Mouse (Mus musculus) MEL (cell line): Measurements from ENCODE around the gene Spen. TPM values are rescaled to one million over a fixed set of nuclear protein-coding genes. Genes with fewer than 3 reads are reported as not detected.

Source experiments
- DNase-seq: peaks from one replicate; pipeline ENCODE4 v3.0.0; 2011; ENCODE audit warnings: low read depth, low spot score
- H3K27ac ChIP-seq: 2 replicates; pipeline ENCODE4 v1.5.1; 2012; ENCODE audit warnings: low read depth, mild to moderate bottlenecking, control low read depth, low read length, moderate library complexity; ENCODE audit not compliant: control insufficient read depth
- H3K27me3 ChIP-seq, 2 experiments: fragments of 150-350 bp in 1 of 2; sonication (generic) in 1 of 2; 2 replicates each; pipeline ENCODE4 v1.6.1; 2012; ENCODE audit warnings: low read length in 2 of 2, mild to moderate bottlenecking in 2 of 2, improper control_type of control experiment in 1 of 2, moderate library complexity in 1 of 2; ENCODE audit not compliant: insufficient read depth in 2 of 2, control insufficient read depth in 1 of 2
- H3K36me3 ChIP-seq, 2 experiments: 2 replicates each; pipeline ENCODE4 v1.6.1; 2012 to 2014; ENCODE audit warnings: low read length in 2 of 2, improper control_type of control experiment in 1 of 2, inconsistent platforms in 1 of 2, mild to moderate bottlenecking in 1 of 2; ENCODE audit not compliant: insufficient read depth in 2 of 2, control insufficient read depth in 1 of 2
- H3K4me1 ChIP-seq, 2 experiments: fragments of 150-350 bp in 1 of 2; sonication (generic) in 1 of 2; 2 replicates each; pipeline ENCODE4 v1.6.1; 2012; ENCODE audit warnings: low read length in 2 of 2, improper control_type of control experiment in 1 of 2, mild to moderate bottlenecking in 1 of 2; ENCODE audit not compliant: insufficient read depth in 2 of 2, control insufficient read depth in 1 of 2
- H3K4me3 ChIP-seq, 2 experiments: fragments of 150-350 bp in 1 of 2; sonication (generic) in 1 of 2; 2 replicates each; pipeline ENCODE4 v1.5.1; 2012; ENCODE audit warnings: low read depth in 2 of 2, low read length in 2 of 2, mild to moderate bottlenecking in 2 of 2, moderate library complexity in 2 of 2, control low read depth in 1 of 2, improper control_type of control experiment in 1 of 2; ENCODE audit not compliant: control insufficient read depth in 1 of 2, insufficient read depth in 1 of 2
- H3K79me2 ChIP-seq: 2 replicates; pipeline ENCODE4 v1.6.1; 2012; ENCODE audit warnings: mild to moderate bottlenecking, low read length, moderate library complexity; ENCODE audit not compliant: control insufficient read depth, poor library complexity, insufficient read depth
- H3K9ac ChIP-seq: 2 replicates; pipeline ENCODE4 v1.6.1; 2012; ENCODE audit warnings: low read depth, mild to moderate bottlenecking, control low read depth, low read length, moderate library complexity; ENCODE audit not compliant: control insufficient read depth, poor library complexity, severe bottlenecking
- H3K9me3 ChIP-seq: fragments of 150-350 bp; sonication (generic); replicated peaks from 2 replicates; pipeline ENCODE4 v1.6.1; 2012; ENCODE audit warnings: mild to moderate bottlenecking, low read length, improper control_type of control experiment, moderate library complexity; ENCODE audit not compliant: insufficient read depth
- E2F4 ChIP-seq: IDR thresholded peaks from 2 replicates; pipeline ENCODE4 v1.6.1; 2011; ENCODE audit warnings: low read depth, low read length, improper control_type of control experiment, borderline replicate concordance
- EP300 ChIP-seq, 2 experiments: IDR thresholded peaks; 2 replicates each; pipeline ENCODE4 v1.6.1; 2011; ENCODE audit warnings: improper control_type of control experiment in 2 of 2, low read length in 2 of 2, low read depth in 1 of 2, mild to moderate bottlenecking in 1 of 2
- ETS1 ChIP-seq: IDR thresholded peaks from 2 replicates; pipeline ENCODE4 v1.6.1; 2012; ENCODE audit warnings: low read depth, mild to moderate bottlenecking, inconsistent platforms, low read length, improper control_type of control experiment, moderate library complexity
- GABPA ChIP-seq: IDR thresholded peaks from 2 replicates; pipeline ENCODE4 v1.6.1; 2012; ENCODE audit warnings: low read depth, mild to moderate bottlenecking, inconsistent platforms, low read length, improper control_type of control experiment, moderate library complexity
- GATA1 ChIP-seq: IDR thresholded peaks from 2 replicates; pipeline ENCODE4 v1.6.1; 2011; ENCODE audit warnings: low read depth, low read length, improper control_type of control experiment
- HCFC1 ChIP-seq: IDR thresholded peaks from 2 replicates; pipeline ENCODE4 v1.6.1; 2012; ENCODE audit warnings: low read depth, mild to moderate bottlenecking, inconsistent platforms, low read length, improper control_type of control experiment, moderate library complexity
- JUND ChIP-seq: IDR thresholded peaks from 2 replicates; pipeline ENCODE4 v1.6.1; 2011; ENCODE audit warnings: low read depth, mild to moderate bottlenecking, improper control_type of control experiment, low read length
- KAT2A ChIP-seq: conservative IDR thresholded peaks from 2 replicates; pipeline ENCODE4 v1.6.1; 2012; ENCODE audit warnings: low read depth, low read length, improper control_type of control experiment, inconsistent platforms
- MAX ChIP-seq: IDR thresholded peaks from 2 replicates; pipeline ENCODE4 v1.6.1; 2011; ENCODE audit warnings: low read length, improper control_type of control experiment
- MEF2A ChIP-seq: IDR thresholded peaks from 2 replicates; pipeline ENCODE4 v1.6.1; 2014; ENCODE audit warnings: low read depth, mild to moderate bottlenecking, inconsistent platforms, low read length, improper control_type of control experiment; ENCODE audit not compliant: poor library complexity, insufficient replicate concordance, severe bottlenecking; ENCODE audit errors: extremely low read depth
- NELFE ChIP-seq: IDR thresholded peaks from 2 replicates; pipeline ENCODE4 v1.6.1; 2011; ENCODE audit warnings: low read depth, low read length, improper control_type of control experiment
- POLR2AphosphoS5 ChIP-seq: IDR thresholded peaks from 2 replicates; pipeline ENCODE4 v1.6.1; 2012; ENCODE audit warnings: low read depth, borderline replicate concordance, mild to moderate bottlenecking, inconsistent platforms, low read length, moderate library complexity, mixed read lengths
- SIN3A ChIP-seq: IDR thresholded peaks from 2 replicates; pipeline ENCODE4 v1.6.1; 2012; ENCODE audit warnings: low read length, improper control_type of control experiment, inconsistent platforms
- SMC3 ChIP-seq: IDR thresholded peaks from 2 replicates; pipeline ENCODE4 v1.6.1; 2011; ENCODE audit warnings: low read depth, low read length, improper control_type of control experiment
- TBP ChIP-seq: IDR thresholded peaks from 2 replicates; pipeline ENCODE4 v1.8.0; 2011; ENCODE audit warnings: low read depth, low read length, improper control_type of control experiment
- USF2 ChIP-seq, 2 experiments: IDR thresholded peaks; 2 replicates each; pipeline ENCODE4 v1.6.1; 2011 to 2012; ENCODE audit warnings: improper control_type of control experiment in 2 of 2, low read length in 2 of 2, borderline replicate concordance in 1 of 2, inconsistent platforms in 1 of 2, low read depth in 1 of 2, mild to moderate bottlenecking in 1 of 2; ENCODE audit not compliant: insufficient read depth in 1 of 2
- ZC3H11A ChIP-seq: IDR thresholded peaks from 2 replicates; pipeline ENCODE4 v1.6.1; 2012; ENCODE audit warnings: low read depth, mild to moderate bottlenecking, inconsistent platforms, low read length, improper control_type of control experiment
- ZKSCAN1 ChIP-seq: IDR thresholded peaks from 2 replicates; pipeline ENCODE4 v1.6.1; 2012; ENCODE audit warnings: low read depth, mild to moderate bottlenecking, inconsistent platforms, low read length, improper control_type of control experiment, moderate library complexity
- polyA plus RNA-seq, 2 experiments: library from polyadenylated mRNA; stranded (reverse) in 1 of 2; unstranded in 1 of 2; fragments of >175 nt in 1 of 2; fragments of >200 nt in 1 of 2; gene quantifications; 2 replicates each; pipeline versions ENCODE4 v1.2.1 to v1.2.4; 2012; ENCODE audit warnings: low replicate concordance in 2 of 2, low read depth in 1 of 2; ENCODE audit not compliant: insufficient read length in 2 of 2, insufficient read depth in 1 of 2, missing spikeins in 1 of 2
- total RNA-seq: library from RNA; depleted of rRNA; stranded (reverse); fragments of 300-350 nt; gene quantifications from 2 replicates; pipeline ENCODE4 v1.2.3, GENCODE M21; 2012

Spen gene
- total and polyA plus RNA-seq, 3 experiments = 11.9 to 102 (median 46.9) TPM

GRCm38 (mm10) chr4:141464722-141465121 is 73.7 kb downstream of the Spen start:
- H3K36me3 ChIP-seq = peaks cover 0 to 4% of the 10 kb centered on the region in 2 experiments; a peak in 1 of 4 replicates
- no peaks in the 10 kb centered on the region for H3K79me2 ChIP-seq
- no peaks in the 10 kb centered on the region for H3K4me1 ChIP-seq
- no peaks in the 10 kb centered on the region for H3K27me3 ChIP-seq
- H3K9ac ChIP-seq = no peak overlapping the region
- TF ChIP-seq ZKSCAN1 = no peak
- TF ChIP-seq HCFC1 = no peak
- TF ChIP-seq ETS1 = no peak
- TF ChIP-seq KAT2A = no peak
- TF ChIP-seq MEF2A = no peak
- TF ChIP-seq TBP = no peak
- no peak for TF ChIP-seq POLR2AphosphoS5
- no peak for TF ChIP-seq JUND
- no peak for TF ChIP-seq ZC3H11A
- H3K27ac ChIP-seq = no peak overlapping the region
- H3K9me3 ChIP-seq = no peaks in the 10 kb centered on the region
- no peak overlapping the region for H3K4me3 ChIP-seq
- no peak for DNase-seq

- Histone ChIP-seq H3K79me2 (no peaks in the 10 kb centered on the region), H3K36me3 (peaks cover 0 to 4% of the 10 kb centered on the region in 2 experiments; a peak in 1 of 4 replicates), H3K9me3 (no peaks in the 10 kb centered on the region), H3K4me1 (no peaks in the 10 kb centered on the region), H3K4me3 (no peak overlapping the region), H3K27ac (no peak overlapping the region), H3K27me3 (no peaks in the 10 kb centered on the region), H3K9ac (no peak overlapping the region)
- TF ChIP-seq GATA1 = no peak
- no peak for TF ChIP-seq MAX
- TF ChIP-seq ZKSCAN1 = no peak
- TF ChIP-seq SIN3A = no peak
- no peak for TF ChIP-seq MEF2A
- no peak for TF ChIP-seq GABPA
- TF ChIP-seq EP300 (IDR thresholded peaks at IDR 0.05; ENCODE audit: low read depth in 1 of 2, low read length in 2 of 2) = no peak
- no peak for TF ChIP-seq E2F4
- TF ChIP-seq SMC3 = no peak
- no peak for TF ChIP-seq USF2 (IDR thresholded peaks at IDR 0.05; ENCODE audit: borderline replicate concordance in 1 of 2, insufficient read depth in 1 of 2, low read depth in 1 of 2, low read length in 2 of 2)
- no peak for TF ChIP-seq ETS1
- no peak for TF ChIP-seq NELFE
- no peak for TF ChIP-seq TBP
- no peak for DNase-seq
Measured at GRCm38 (mm10) chr4:141463472-141463871, 74.9 kb downstream of the Spen start.
